Mouse (Mus musculus) lung, embryonic 14.5 days (tissue): ENCODE measurements around the gene Ptpn14. TPM values are rescaled to one million over a fixed set of nuclear protein-coding genes. Genes with fewer than 3 reads are reported as not detected.
A peak's percentile ranks its signal among the peaks of the same experiment; 100 is the strongest.

Experiments used
- ATAC-seq: fragments of 200-750 bp; cut with Nextera tagmentation; 2 replicates; pipeline ENCODE4 v1.8.0; 2017; ENCODE audit warnings: mild to moderate bottlenecking, moderate TSS enrichment, moderate library complexity; ENCODE audit not compliant: insufficient read depth
- DNase-seq: peaks from one replicate; pipeline ENCODE4 v3.0.0-alpha.2; 2015
- H3K27ac ChIP-seq: fragments of 300-500 bp; sonication (generic); 2 replicates; pipeline ENCODE4 v1.5.1; 2014; ENCODE audit warnings: low read depth, mild to moderate bottlenecking, moderate library complexity
- H3K27me3 ChIP-seq: fragments of 300-500 bp; sonication (generic); 2 replicates; pipeline ENCODE4 v1.6.1; 2014; ENCODE audit warnings: low read length, control low read depth; ENCODE audit not compliant: insufficient read depth
- H3K36me3 ChIP-seq: fragments of 300-500 bp; sonication (generic); 2 replicates; pipeline ENCODE4 v1.6.1; 2014; ENCODE audit warnings: control low read depth; ENCODE audit not compliant: insufficient read depth
- H3K4me1 ChIP-seq: fragments of 300-500 bp; sonication (generic); 2 replicates; pipeline ENCODE4 v1.6.1; 2014; ENCODE audit warnings: antibody characterized with exemption, control low read depth; ENCODE audit not compliant: insufficient read depth
- H3K4me2 ChIP-seq: fragments of 300-500 bp; sonication (generic); 2 replicates; pipeline ENCODE4 v1.6.1; 2014; ENCODE audit warnings: mild to moderate bottlenecking
- H3K4me3 ChIP-seq: fragments of 300-500 bp; sonication (generic); 2 replicates; pipeline ENCODE4 v1.5.1; 2014; ENCODE audit warnings: low read depth, low read length
- H3K9ac ChIP-seq: fragments of 300-500 bp; sonication (generic); 2 replicates; pipeline ENCODE4 v1.6.1; 2014
- H3K9me3 ChIP-seq: fragments of 300-500 bp; sonication (generic); 2 replicates; pipeline ENCODE4 v1.6.1; 2016; ENCODE audit warnings: low read depth, low read length, control low read depth
- CTCF ChIP-seq: IDR thresholded peaks from 2 replicates; pipeline ENCODE4 v1.5.1; 2016; ENCODE audit warnings: antibody characterized with exemption, low read depth
- WGBS: fragments of 180-500 bp; shearing (Covaris S2); extraction: QIAGEN DNeasy Blood & Tissue Kit; methylation state at CpG from one replicate; pipeline ENCODE4 v1.1.7; 2014; 5-methylcytosine and 5-hydroxymethylcytosine counted together
- polyA plus RNA-seq: library from polyadenylated mRNA; unstranded; fragments of >200 nt; fragmentation: Nextera tagmentation; extraction: Ambion mirVana; gene quantifications from 2 replicates; pipeline ENCODE4 v1.2.1, GENCODE M21; 2014

The Ptpn14 gene
- polyA plus RNA-seq, 1 experiment from 2014 or later = 10.3 TPM

DNA sequence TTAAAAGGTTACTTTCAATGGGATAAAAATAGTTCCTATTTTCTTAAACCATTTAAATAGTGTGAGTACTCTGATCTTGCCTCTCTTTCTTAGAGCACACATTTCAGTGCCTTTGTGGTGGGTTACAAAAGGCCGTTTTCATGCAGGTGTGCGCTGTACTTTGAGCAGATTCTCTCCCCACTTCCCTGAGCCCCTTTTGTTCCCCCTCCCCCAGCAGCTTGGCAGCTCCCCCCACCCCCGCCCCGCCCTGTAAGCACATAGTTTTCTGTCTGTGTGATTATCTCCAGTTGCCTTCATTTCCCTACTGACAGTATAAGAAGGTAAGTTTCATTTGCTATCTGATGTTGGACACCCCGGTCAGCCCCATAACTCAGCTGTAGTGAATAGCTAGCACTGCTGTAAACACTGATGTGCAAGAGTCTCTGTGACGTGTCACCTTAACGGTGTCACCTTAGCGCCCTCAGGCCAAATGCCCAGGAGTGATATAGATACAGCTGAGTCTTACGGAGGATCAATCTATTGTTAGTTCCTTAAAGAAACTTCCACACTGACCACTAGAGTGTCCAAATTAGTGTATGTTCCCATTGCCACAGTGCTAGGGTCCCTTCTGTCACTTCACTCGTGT, 53.8 kb downstream of the Ptpn14 start:
- peaks cover 38% of the 10 kb centered on the region for H3K4me1 ChIP-seq
- H3K27ac ChIP-seq = no peak overlapping the region
- H3K4me3 ChIP-seq = no peak overlapping the region
- H3K4me2 ChIP-seq = no peak overlapping the region
- 66% methylated on average over 10 of the region's 10 CpGs for WGBS
- H3K27me3 ChIP-seq = no peaks in the 10 kb centered on the region
- ATAC-seq = no peak
- no peak for TF ChIP-seq CTCF
- H3K9ac ChIP-seq = no peak overlapping the region
- H3K36me3 ChIP-seq = no peaks in the 10 kb centered on the region
- H3K9me3 ChIP-seq = no peaks in the 10 kb centered on the region
- DNase-seq = no peak

- Histone ChIP-seq H3K27ac (no peak overlapping the region), H3K9me3 (no peaks in the 10 kb centered on the region), H3K4me1 (peaks cover 35% of the 10 kb centered on the region), H3K27me3 (no peaks in the 10 kb centered on the region), H3K4me3 (no peak overlapping the region), H3K4me2 (no peak overlapping the region), H3K36me3 (no peaks in the 10 kb centered on the region), H3K9ac (no peak overlapping the region)
- ATAC-seq (no peak), DNase-seq (no peak)
- WGBS = 67% methylated on average over 6 of the region's 6 CpGs
- TF ChIP-seq CTCF = no peak
Observed at GRCm38 (mm10) chr1:189782709-189783108, 54.6 kb downstream of the Ptpn14 start.

GRCm38 (mm10) chr1:189784503-189784902, 56.4 kb downstream of the Ptpn14 start:
- no peak for TF ChIP-seq CTCF
- no peaks in the 10 kb centered on the region for H3K27me3 ChIP-seq
- WGBS = 44% methylated on average over 7 of the region's 7 CpGs
- no peak overlapping the region for H3K4me3 ChIP-seq
- H3K36me3 ChIP-seq = no peaks in the 10 kb centered on the region
- no peaks in the 10 kb centered on the region for H3K9me3 ChIP-seq
- H3K9ac ChIP-seq = no peak overlapping the region
- H3K27ac ChIP-seq = no peak overlapping the region
- DNase-seq (no peak), ATAC-seq (no peak)
- H3K4me2 ChIP-seq = no peak overlapping the region
- H3K4me1 ChIP-seq = peaks cover 21% of the 10 kb centered on the region

- Histone ChIP-seq H3K36me3 (no peaks in the 10 kb centered on the region; the same call in 1 of the 2 replicates), H3K9ac (no peak overlapping the region), H3K4me1 (peaks cover 12% of the 10 kb centered on the region), H3K4me2 (no peak overlapping the region), H3K9me3 (no peaks in the 10 kb centered on the region), H3K4me3 (no peak overlapping the region), H3K27ac (no peak overlapping the region; the same call in 1 of the 2 replicates), H3K27me3 (no peaks in the 10 kb centered on the region)
- TF ChIP-seq CTCF = peak; percentile 15; the same call in 1 of the 2 replicates
- no peak for DNase-seq
- WGBS = 67% methylated on average over 26 of the region's 26 CpGs
- no peak for ATAC-seq
Observed at GRCm38 (mm10) chr1:189786707-189787485, 58.8 kb downstream of the Ptpn14 start.

GRCm38 (mm10) chr1:189789545-189789944, 61.5 kb downstream of the Ptpn14 start:
- WGBS = 65% methylated on average over 6 of the region's 6 CpGs
- H3K36me3 ChIP-seq = peaks cover 7% of the 10 kb centered on the region; the same call in 1 of the 2 replicates
- TF ChIP-seq CTCF = no peak
- no peak overlapping the region for H3K4me2 ChIP-seq
- H3K9ac ChIP-seq = no peak overlapping the region
- H3K9me3 ChIP-seq = no peaks in the 10 kb centered on the region
- no peak for DNase-seq
- H3K27ac ChIP-seq = no peak overlapping the region
- H3K4me3 ChIP-seq = no peak overlapping the region
- no peak for ATAC-seq
- H3K4me1 ChIP-seq = peaks cover 3% of the 10 kb centered on the region
- no peaks in the 10 kb centered on the region for H3K27me3 ChIP-seq

DNA sequence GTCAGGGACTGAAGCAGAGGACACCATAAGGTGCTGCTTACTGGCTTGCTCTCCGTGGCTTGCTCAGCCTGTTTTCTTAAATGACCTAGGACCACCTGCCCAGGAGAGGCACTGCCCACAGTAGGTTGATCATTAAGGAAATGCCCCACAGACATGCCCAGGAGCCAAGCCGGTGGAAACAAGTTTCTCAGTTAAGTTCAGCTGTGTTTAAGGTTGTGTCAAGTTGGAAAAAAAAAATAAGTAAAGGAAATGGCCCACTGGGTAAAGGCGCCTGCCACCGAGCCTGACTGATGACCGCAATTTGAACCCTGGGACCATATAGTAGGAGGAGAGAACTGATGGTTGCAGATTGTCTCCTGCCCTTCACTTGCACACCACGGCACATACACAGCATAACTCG, 62.6 kb downstream of the Ptpn14 start:
- Histone ChIP-seq H3K27me3 (no peaks in the 10 kb centered on the region), H3K4me3 (no peak overlapping the region), H3K9me3 (no peaks in the 10 kb centered on the region), H3K9ac (no peak overlapping the region), H3K27ac (no peak overlapping the region), H3K36me3 (peaks cover 7% of the 10 kb centered on the region; the same call in 1 of the 2 replicates), H3K4me1 (peaks cover 3% of the 10 kb centered on the region; the same call in 1 of the 2 replicates), H3K4me2 (no peak overlapping the region)
- 40% methylated on average over 7 of the region's 7 CpGs for WGBS
- no peak for ATAC-seq
- TF ChIP-seq CTCF = no peak
- DNase-seq = no peak

DNA sequence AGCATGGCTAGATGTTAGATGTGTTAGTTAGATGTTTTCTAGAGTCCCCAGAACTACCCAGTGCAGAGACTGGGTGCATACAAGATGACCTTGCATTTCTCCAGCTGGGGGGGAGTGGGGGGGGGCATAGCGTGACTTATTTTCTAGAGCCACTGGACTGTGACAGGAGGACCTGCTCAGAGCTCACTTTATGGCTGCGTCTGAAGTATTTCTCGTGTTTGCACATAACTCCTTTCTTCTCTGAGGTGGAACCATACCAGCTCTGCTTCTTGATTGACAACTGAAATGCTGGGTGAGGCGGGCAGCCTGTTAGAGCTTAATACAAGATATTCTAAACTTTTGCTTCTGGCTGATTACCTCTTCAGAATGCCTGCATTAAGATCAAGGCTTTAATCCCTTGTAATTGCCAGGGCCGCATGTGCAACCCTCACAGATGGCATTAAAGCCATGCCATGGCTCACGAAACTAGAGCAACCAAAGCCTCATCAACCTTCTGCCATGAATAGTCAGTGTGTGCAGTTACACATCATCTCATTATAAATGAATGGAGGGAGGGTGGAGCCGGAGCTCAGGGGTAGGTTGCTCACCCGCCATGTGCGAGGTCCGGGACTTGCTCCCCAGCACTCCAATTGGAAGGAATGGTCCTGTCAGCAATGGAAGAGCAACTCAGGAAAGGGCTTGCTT, 63.6 kb downstream of the Ptpn14 start:
- Histone ChIP-seq H3K27ac (no peak overlapping the region), H3K4me1 (peaks cover 3% of the 10 kb centered on the region; the same call in 1 of the 2 replicates), H3K9me3 (no peaks in the 10 kb centered on the region), H3K9ac (no peak overlapping the region), H3K4me3 (no peak overlapping the region), H3K4me2 (no peak overlapping the region), H3K36me3 (peaks cover 7% of the 10 kb centered on the region; the same call in 1 of the 2 replicates), H3K27me3 (no peaks in the 10 kb centered on the region)
- no peak for TF ChIP-seq CTCF
- WGBS = 79% methylated on average over 10 of the region's 10 CpGs
- ATAC-seq = no peak
- no peak for DNase-seq
